ENCODE assay signal across 13 mouse cellular contexts in genomic region chr1:133119931-133120712, GRCm38 (mm10). TPM values are rescaled to one million over a fixed set of nuclear protein-coding genes. Genes with fewer than 3 reads are reported as not detected.
DNase-seq lines count a peak whose midpoint lies in the region; ATAC-seq and TF ChIP-seq lines count a peak whose summit lies in the region.
"Had no signal": no experiment of that assay in that cellular context is flagged by ENCODE, and none has a peak within 500 bp of the region (broad histone marks: within the 10 kb centered on the region; RNA-seq: fewer than 3 reads in every experiment).

No protein-coding gene starts in this region.

- H3K36me3 ChIP-seq in liver, embryonic 16.5 days (ENCODE audit: control insufficient read depth, insufficient read depth): no peaks in the 10 kb centered on the region
- no peaks in the 10 kb centered on the region for H3K36me3 ChIP-seq in stomach, embryonic 14.5 days (ENCODE audit: control insufficient read depth, insufficient read depth, low read length)

- H3K4me2 ChIP-seq in liver, embryonic 16.5 days (ENCODE audit: low read depth, low read length): no peak overlapping the region
- 0 out of 2 replicates have a peak overlapping the region, but pooled peaks have one; percentile 7 for H3K4me2 ChIP-seq in stomach, embryonic 14.5 days (replicated peaks; ENCODE audit: low read depth, low read length)
- H3K4me2 ChIP-seq: midbrain, embryonic 12.5 days had no signal

- no peaks in the 10 kb centered on the region for H3K9me3 ChIP-seq in liver, embryonic 16.5 days (replicated peaks; ENCODE audit: control insufficient read depth, low read length)
- no peaks in the 10 kb centered on the region for H3K9me3 ChIP-seq in stomach, embryonic 14.5 days (ENCODE audit: control insufficient read depth, low read depth, low read length)
- H3K9me3 ChIP-seq: midbrain, embryonic 12.5 days had no signal

- H3K4me3 ChIP-seq in gastrocnemius, adult 2 months: no peak overlapping the region
- no peak overlapping the region for H3K4me3 ChIP-seq in liver, embryonic 16.5 days (ENCODE audit: low read depth, low read length)
- no peak overlapping the region for H3K4me3 ChIP-seq in stomach, embryonic 14.5 days (ENCODE audit: low read depth, low read length)
- H3K4me3 ChIP-seq: midbrain, embryonic 12.5 days had no signal

- peak overlapping the region; percentile 31; the same call in 1 of the 2 replicates for H3K27ac ChIP-seq in gastrocnemius, adult 2 months
- peak overlapping the region; percentile 57 for H3K27ac ChIP-seq in liver, embryonic 16.5 days (ENCODE audit: low read length)
- H3K27ac ChIP-seq in stomach, embryonic 14.5 days (ENCODE audit: low read length): peak overlapping the region; percentile 48; the same call in 1 of the 2 replicates
- H3K27ac ChIP-seq: midbrain, embryonic 12.5 days had no signal

- peak; percentile 25 for ATAC-seq in liver, embryonic 16.5 days (ENCODE audit: low read depth)
- ATAC-seq in stomach, embryonic 14.5 days (ENCODE audit: insufficient number of reproducible peaks, insufficient read depth, low FRiP score, low read depth): no peak
- ATAC-seq: forebrain, postnatal 0 days had no signal

- H3K4me1 ChIP-seq in liver, embryonic 16.5 days (ENCODE audit: control insufficient read depth, low read depth, low read length): peaks cover 31% of the 10 kb centered on the region
- H3K4me1 ChIP-seq in stomach, embryonic 14.5 days (ENCODE audit: control insufficient read depth, insufficient read depth, low read length): peaks cover 19% of the 10 kb centered on the region
- H3K4me1 ChIP-seq: midbrain, embryonic 12.5 days had no signal

- no peak for TF ChIP-seq CTCF in gastrocnemius, adult 2 months (IDR thresholded peaks at IDR 0.05)

- peak; percentile 51 for DNase-seq in gastrocnemius, adult 2 months
- no peak for DNase-seq in gastrocnemius, postnatal 36 days
- DNase-seq in fibroblast of lung, adult 2 months (ENCODE audit: low read depth): peak; percentile 46
- DNase-seq in heart, postnatal 10 days: no peak
- DNase-seq in right cerebral cortex, adult 2 months (ENCODE audit: low spot score in 2 of 2): no peak
- DNase-seq in layer of hippocampus, adult 9-10 months (ENCODE audit: low spot score): no peak
- DNase-seq: cerebellum, postnatal 10 days; forebrain, postnatal 0 days; heart, postnatal 36 days had no signal

- no peak overlapping the region for H3K9ac ChIP-seq in liver, embryonic 16.5 days (ENCODE audit: low read depth, low read length)
- no peak overlapping the region for H3K9ac ChIP-seq in stomach, embryonic 14.5 days (replicated peaks; ENCODE audit: low read depth, low read length)
- H3K9ac ChIP-seq: forebrain, postnatal 0 days; midbrain, embryonic 12.5 days had no signal

- intact Hi-C loops in gastrocnemius, adult 2 months (cut with DNase I): no loop called here
- intact Hi-C loops in gastrocnemius, postnatal 36 days (cut with DNase I): no loop called here
- intact Hi-C loops in heart, postnatal 10 days (cut with DNase I): no loop called here

- WGBS in liver, embryonic 16.5 days (ENCODE audit: insufficient replicate concordance): 45% methylated on average over 7 of the region's 7 CpGs
- 27% methylated on average over 7 of the region's 7 CpGs for WGBS in stomach, embryonic 14.5 days

- H3K27me3 ChIP-seq in liver, embryonic 16.5 days (ENCODE audit: control insufficient read depth, insufficient read depth, low read depth, low read length): no peaks in the 10 kb centered on the region
- no peaks in the 10 kb centered on the region for H3K27me3 ChIP-seq in stomach, embryonic 14.5 days (ENCODE audit: control insufficient read depth, insufficient read depth, low read length)
- H3K27me3 ChIP-seq: CH12.LX; midbrain, embryonic 12.5 days had no signal

RNA-seq across cellular contexts. Expression of gene Ppp1r15b, which starts 10.8 kb away (rescaled TPM):
- total RNA-seq in gastrocnemius, adult 2 months (2021): 10 to 100 TPM; 16.4 to 18.6 TPM
- total RNA-seq in gastrocnemius, postnatal 36 days (2021): 10 to 100 TPM; 14.0 to 17.7 TPM
- polyA plus RNA-seq in liver, embryonic 16.5 days (2015; fragmentation: Nextera tagmentation; extraction: Ambion mirVana): 46.1 and 48.9 TPM in 2 replicates
- 43.2 and 45.4 TPM in 2 replicates for polyA plus RNA-seq in stomach, embryonic 14.5 days (2014; fragmentation: Nextera tagmentation; extraction: Ambion mirVana)
- total RNA-seq in heart, postnatal 10 days (2021): 10 to 100 TPM; 38.2 to 42.1 TPM

RNA-seq across cellular contexts. Expression of gene Plekha6, which starts 43.9 kb away (rescaled TPM):
- 10 to 100 TPM in 1 of 2 experiments, 1 to 10 TPM in 1; 7.4 to 12.5 TPM for total RNA-seq in gastrocnemius, adult 2 months (2021)
- 10 to 100 TPM in 1 of 2 experiments, 1 to 10 TPM in 1; 6.7 to 11.5 TPM for total RNA-seq in gastrocnemius, postnatal 36 days (2021)
- 2.8 and 3.7 TPM in 2 replicates for polyA plus RNA-seq in liver, embryonic 16.5 days (2015; fragmentation: Nextera tagmentation; extraction: Ambion mirVana)
- polyA plus RNA-seq in stomach, embryonic 14.5 days (2014; fragmentation: Nextera tagmentation; extraction: Ambion mirVana): 19.8 and 21.7 TPM in 2 replicates
- total RNA-seq in heart, postnatal 10 days (2021): 10 to 100 TPM; 58.1 to 68.9 TPM
- total RNA-seq: CH12.LX had no signal

Comparison
In these comparisons a context has a peak if more than half of its experiments do, and no peak if none do; other contexts are left out.
1. DNase-seq: peak in gastrocnemius, adult 2 months (single experiment) and fibroblast of lung, adult 2 months (single experiment); none in gastrocnemius, postnatal 36 days (0 of 2), heart, postnatal 10 days (0 of 2), right cerebral cortex, adult 2 months (0 of 2) and layer of hippocampus, adult 9-10 months (single experiment).
2. RNA of gene Plekha6, which starts 43.9 kb away (total RNA-seq): 58.1 to 68.9 TPM in heart, postnatal 10 days; 7.4 to 12.5 TPM in gastrocnemius, adult 2 months and 6.7 to 11.5 TPM in gastrocnemius, postnatal 36 days; every median in the first group is over 4 times any median in the second.
3. Peak in every context shown above with its lines, with median percentiles within 50 percentile points of each other: H3K27ac ChIP-seq.